Mouse (Mus musculus) kidney, embryonic 16.5 days (tissue): ENCODE measurements around the gene Bcas3. TPM values are rescaled to one million over a fixed set of nuclear protein-coding genes. Genes with fewer than 3 reads are reported as not detected.

Experiments
- ATAC-seq: fragments of 200-750 bp; cut with Nextera tagmentation; 2 replicates; pipeline ENCODE4 v1.8.0; 2017; ENCODE audit warnings: moderate TSS enrichment; ENCODE audit not compliant: low FRiP score, low TSS enrichment
- H3K27ac ChIP-seq: fragments of 300-500 bp; sonication (generic); 2 replicates; pipeline ENCODE4 v1.5.1; 2014; ENCODE audit warnings: low read length
- H3K27me3 ChIP-seq: fragments of 300-500 bp; sonication (generic); 2 replicates; pipeline ENCODE4 v1.6.1; 2014; ENCODE audit warnings: low read length, control low read depth, mixed read lengths; ENCODE audit not compliant: insufficient read depth
- H3K36me3 ChIP-seq: fragments of 300-500 bp; sonication (generic); 2 replicates; pipeline ENCODE4 v1.6.1; 2014; ENCODE audit warnings: low read length, control low read depth, mixed read lengths; ENCODE audit not compliant: insufficient read depth
- H3K4me1 ChIP-seq: fragments of 300-500 bp; sonication (generic); 2 replicates; pipeline ENCODE4 v1.6.1; 2014; ENCODE audit warnings: low read length, control low read depth, mixed read lengths; ENCODE audit not compliant: insufficient read depth
- H3K4me2 ChIP-seq: fragments of 300-500 bp; sonication (generic); replicated peaks from 2 replicates; pipeline ENCODE4 v1.6.1; 2014; ENCODE audit warnings: low read depth, low read length
- H3K4me3 ChIP-seq: fragments of 300-500 bp; sonication (generic); 2 replicates; pipeline ENCODE4 v1.5.1; 2014; ENCODE audit warnings: mild to moderate bottlenecking, low read length
- H3K9ac ChIP-seq: fragments of 300-500 bp; sonication (generic); replicated peaks from 2 replicates; pipeline ENCODE4 v1.6.1; 2014; ENCODE audit warnings: low read length
- H3K9me3 ChIP-seq: fragments of 300-500 bp; sonication (generic); 2 replicates; pipeline ENCODE4 v1.6.1; 2016; ENCODE audit warnings: low read length, control low read depth
- WGBS: fragments of 180-500 bp; shearing (Covaris S2); extraction: QIAGEN DNeasy Blood & Tissue Kit; methylation state at CpG from one replicate; pipeline ENCODE4 v1.1.7; 2014; 5-methylcytosine and 5-hydroxymethylcytosine counted together
- polyA plus RNA-seq: library from polyadenylated mRNA; unstranded; fragments of >200 nt; fragmentation: Nextera tagmentation; extraction: Ambion mirVana; gene quantifications from 2 replicates; pipeline ENCODE4 v1.2.1, GENCODE M21; 2015

Bcas3 gene
- polyA plus RNA-seq, 1 experiment from 2014 or later: 34.7 TPM

DNA sequence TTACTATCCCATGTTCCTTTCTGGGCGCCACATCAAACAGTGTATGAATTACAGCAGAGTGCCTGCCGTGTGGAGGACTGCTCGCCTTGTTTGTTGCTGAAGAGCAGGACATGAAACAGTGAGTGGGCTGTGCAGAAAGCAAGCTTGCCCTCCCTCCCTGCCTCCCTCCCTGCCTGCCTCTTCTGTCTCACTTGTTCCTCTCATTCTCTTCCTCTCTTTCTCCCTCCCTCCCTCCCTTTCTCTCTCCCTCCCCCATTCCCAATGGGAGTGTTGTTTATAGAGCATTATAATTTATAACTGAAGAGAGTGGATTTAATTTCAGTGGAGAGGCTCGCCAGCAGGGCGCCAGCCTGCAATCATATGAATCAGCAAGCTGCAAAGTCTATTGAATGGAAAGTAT lies 287.7 kb downstream of the Bcas3 start:
- Histone ChIP-seq H3K27ac (peak overlapping the region; percentile 65), H3K36me3 (no peaks in the 10 kb centered on the region), H3K4me2 (peak overlapping the region; percentile 39), H3K4me1 (peaks cover 50% of the 10 kb centered on the region), H3K9ac (peak overlapping the region; percentile 42; the same call in 1 of the 2 replicates), H3K27me3 (peaks cover 6% of the 10 kb centered on the region), H3K4me3 (peak overlapping the region; percentile 7; the same call in 1 of the 2 replicates), H3K9me3 (no peaks in the 10 kb centered on the region)
- 11% methylated on average over 5 of the region's 5 CpGs for WGBS
- peak; percentile 77 for ATAC-seq

DNA sequence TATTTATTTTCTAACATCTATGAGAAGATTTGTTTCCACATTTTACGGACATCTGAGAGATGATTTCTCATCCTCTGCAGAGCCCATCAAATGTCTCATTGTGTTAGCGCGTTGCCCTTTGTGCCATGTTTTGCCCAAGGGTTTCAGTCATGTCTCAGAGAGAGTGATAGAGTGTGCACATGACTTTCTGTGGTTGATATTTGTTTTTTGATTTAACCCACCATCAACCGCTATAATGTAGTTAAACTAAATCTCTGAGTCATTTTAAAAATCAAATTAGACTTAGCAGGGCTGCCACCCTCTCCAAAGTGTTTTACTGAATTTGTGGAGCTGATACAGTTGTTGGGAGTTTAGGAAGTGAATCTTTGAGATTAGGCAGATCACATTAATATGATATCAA lies 288.5 kb downstream of the Bcas3 start:
- Histone ChIP-seq H3K4me2 (no peak overlapping the region), H3K9me3 (no peaks in the 10 kb centered on the region), H3K27ac (peak overlapping the region; percentile 57; the same call in 1 of the 2 replicates), H3K4me1 (peaks cover 50% of the 10 kb centered on the region), H3K4me3 (no peak overlapping the region), H3K36me3 (no peaks in the 10 kb centered on the region), H3K27me3 (peaks cover 6% of the 10 kb centered on the region), H3K9ac (no peak overlapping the region)
- 78% methylated on average over 4 of the region's 4 CpGs for WGBS
- no peak for ATAC-seq

DNA sequence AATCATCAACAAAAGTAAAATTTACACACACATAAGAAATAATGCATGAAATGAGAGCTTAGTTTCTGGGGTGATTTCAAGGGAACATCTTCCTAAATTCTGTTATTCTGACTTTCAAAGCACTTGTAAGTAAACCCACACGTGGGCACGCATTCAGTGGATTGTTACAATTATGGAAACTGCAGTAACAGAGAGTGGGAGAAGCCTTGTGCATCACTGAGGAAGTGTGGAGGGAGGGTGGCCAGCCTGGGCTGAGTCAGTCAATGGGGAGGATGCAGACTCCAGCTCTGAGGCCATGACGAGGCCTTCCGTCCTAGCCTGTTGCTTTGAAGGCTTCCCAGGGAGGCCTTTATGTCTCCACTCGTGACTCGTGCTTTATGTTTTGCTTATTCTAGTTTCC lies 289.6 kb downstream of the Bcas3 start:
- Histone ChIP-seq H3K9me3 (no peaks in the 10 kb centered on the region), H3K36me3 (no peaks in the 10 kb centered on the region), H3K4me2 (no peak overlapping the region), H3K9ac (0 out of 2 replicates have a peak overlapping the region, but pooled peaks have one; percentile 27), H3K4me1 (peaks cover 50% of the 10 kb centered on the region), H3K27me3 (peaks cover 15% of the 10 kb centered on the region), H3K27ac (peak overlapping the region; percentile 63), H3K4me3 (no peak overlapping the region)
- WGBS: 59% methylated on average over 6 of the region's 6 CpGs
- ATAC-seq: no peak

DNA sequence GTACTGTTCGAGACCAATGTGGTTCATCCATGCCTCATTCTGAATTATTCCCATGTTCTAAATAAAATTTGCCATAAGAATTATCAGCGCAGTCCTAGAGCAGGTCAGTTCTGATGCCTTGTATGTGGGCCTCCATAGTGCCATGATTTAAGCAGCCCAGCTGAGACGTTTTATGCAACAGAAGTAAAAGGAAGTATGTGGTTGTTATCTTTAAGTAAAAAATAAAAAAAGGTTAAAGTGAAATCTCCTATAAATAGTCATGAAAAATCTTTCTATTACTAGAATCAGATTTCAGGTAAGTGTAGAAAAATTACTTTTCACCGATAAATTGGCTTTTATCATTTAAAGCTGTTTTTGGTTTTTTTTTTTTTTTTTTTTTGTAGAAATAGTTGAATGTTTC lies 290.1 kb downstream of the Bcas3 start:
- no peak overlapping the region for H3K9ac ChIP-seq
- H3K27ac ChIP-seq: peak overlapping the region; percentile 63
- no peaks in the 10 kb centered on the region for H3K9me3 ChIP-seq
- peaks cover 50% of the 10 kb centered on the region for H3K4me1 ChIP-seq
- no peak overlapping the region for H3K4me3 ChIP-seq
- no peak overlapping the region for H3K4me2 ChIP-seq
- 85% methylated on average over 4 of the region's 4 CpGs for WGBS
- H3K36me3 ChIP-seq: no peaks in the 10 kb centered on the region
- no peak for ATAC-seq
- H3K27me3 ChIP-seq: peaks cover 19% of the 10 kb centered on the region

GRCm38 (mm10) chr11:85643479-85644000 lies 290.6 kb downstream of the Bcas3 start:
- Histone ChIP-seq H3K4me1 (peaks cover 45% of the 10 kb centered on the region), H3K4me2 (0 out of 2 replicates have a peak overlapping the region, but pooled peaks have one; percentile 8)
- WGBS: 58% methylated on average over 10 of the region's 10 CpGs

DNA sequence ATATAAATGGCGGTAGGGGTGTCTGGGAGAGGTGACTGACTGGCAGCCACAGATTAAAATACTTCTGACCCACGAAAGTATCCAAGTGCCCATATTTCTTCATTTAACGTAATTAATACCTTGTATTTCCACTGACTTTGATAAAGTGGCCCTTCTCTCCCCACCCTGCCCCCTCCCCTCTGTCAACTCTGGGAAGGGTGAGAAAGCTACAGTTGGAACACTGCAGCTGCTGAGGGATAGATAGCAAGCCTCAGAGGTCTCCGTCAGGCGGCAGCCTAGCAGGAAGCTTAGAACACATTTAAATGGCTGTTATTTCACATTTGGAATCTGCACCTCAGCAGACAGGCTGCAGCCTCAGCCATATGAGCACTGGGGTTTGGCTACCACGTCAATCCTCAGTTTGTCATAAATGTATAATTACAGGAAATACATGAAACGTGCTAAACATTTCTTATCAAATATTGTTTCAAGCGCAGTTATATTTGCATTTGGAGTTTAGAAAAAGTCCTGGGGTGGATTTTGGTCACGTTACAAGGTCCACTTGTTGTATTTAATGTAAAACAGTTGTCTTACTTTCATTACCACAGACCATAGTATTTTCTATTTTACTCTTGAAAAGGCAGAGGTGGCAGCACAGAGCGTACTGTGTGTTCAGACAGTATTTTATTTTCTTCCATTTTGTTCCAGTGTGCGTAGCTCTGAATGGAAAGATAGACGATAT lies 291.2 kb downstream of the Bcas3 start:
- Histone ChIP-seq H3K9ac (no peak overlapping the region; the same call in 1 of the 2 replicates), H3K4me2 (no peak overlapping the region), H3K4me1 (peaks cover 44% of the 10 kb centered on the region), H3K27me3 (peaks cover 25% of the 10 kb centered on the region), H3K4me3 (no peak overlapping the region), H3K27ac (peak overlapping the region; percentile 70), H3K36me3 (no peaks in the 10 kb centered on the region), H3K9me3 (no peaks in the 10 kb centered on the region)
- no peak for ATAC-seq
- 43% methylated on average over 12 of the region's 12 CpGs for WGBS

More at GRCm38 (mm10) chr11:85643479-85644000, 290.6 kb downstream of the Bcas3 start:
- Histone ChIP-seq H3K27ac (peak overlapping the region; percentile 70), H3K9me3 (no peaks in the 10 kb centered on the region), H3K9ac (no peak overlapping the region; the same call in 1 of the 2 replicates), H3K4me3 (no peak overlapping the region), H3K36me3 (no peaks in the 10 kb centered on the region), H3K27me3 (peaks cover 24% of the 10 kb centered on the region)
- no peak for ATAC-seq

DNA sequence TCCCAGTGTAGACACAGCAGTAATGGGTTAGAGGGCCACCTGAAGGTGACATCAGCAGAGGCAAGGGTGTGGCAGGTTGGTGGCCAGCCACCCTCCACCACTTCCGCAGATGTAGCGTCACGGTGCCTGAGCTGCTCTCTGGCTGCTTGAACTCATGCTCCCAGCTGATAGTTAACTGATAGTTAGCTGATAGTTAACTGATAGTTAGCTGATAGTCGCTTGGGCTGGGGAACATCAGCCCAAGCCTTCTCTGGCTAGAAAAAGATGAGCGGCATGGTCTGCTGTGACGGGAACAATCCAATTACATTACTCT lies 291.7 kb downstream of the Bcas3 start:
- Histone ChIP-seq H3K27ac (peak overlapping the region; percentile 9; the same call in 1 of the 2 replicates), H3K9me3 (no peaks in the 10 kb centered on the region), H3K27me3 (peaks cover 23% of the 10 kb centered on the region), H3K4me3 (no peak overlapping the region), H3K9ac (no peak overlapping the region), H3K36me3 (no peaks in the 10 kb centered on the region), H3K4me2 (no peak overlapping the region), H3K4me1 (peaks cover 45% of the 10 kb centered on the region)
- no peak for ATAC-seq
- WGBS: 65% methylated on average over 6 of the region's 6 CpGs

GRCm38 (mm10) chr11:85645152-85645835 lies 292.3 kb downstream of the Bcas3 start:
- Histone ChIP-seq H3K4me2 (no peak overlapping the region), H3K4me1 (peaks cover 39% of the 10 kb centered on the region), H3K27me3 (peaks cover 24% of the 10 kb centered on the region), H3K9ac (no peak overlapping the region), H3K9me3 (no peaks in the 10 kb centered on the region), H3K4me3 (no peak overlapping the region), H3K27ac (no peak overlapping the region), H3K36me3 (no peaks in the 10 kb centered on the region)
- WGBS: 63% methylated on average over 7 of the region's 7 CpGs
- no peak for ATAC-seq

DNA sequence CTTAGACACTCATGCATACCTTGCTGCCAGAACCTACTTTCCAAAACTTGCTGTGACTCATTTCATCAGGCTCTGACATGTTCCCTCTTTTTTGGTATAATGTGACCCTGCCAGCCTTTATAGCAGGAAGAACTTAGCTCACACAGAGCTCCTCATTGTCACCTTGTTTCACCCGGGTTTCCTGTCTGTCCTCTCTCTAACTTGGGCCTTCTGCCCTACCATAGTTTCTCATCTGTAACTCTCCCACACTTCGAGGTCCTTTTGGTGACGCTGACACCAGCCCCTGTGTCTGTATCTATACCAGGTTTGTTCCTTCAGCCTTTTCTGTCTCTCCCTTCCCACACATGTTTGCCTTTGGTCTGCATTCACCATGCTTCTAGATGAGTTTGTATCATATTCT lies 295.9 kb downstream of the Bcas3 start:
- Histone ChIP-seq H3K9me3 (no peaks in the 10 kb centered on the region), H3K27me3 (peaks cover 30% of the 10 kb centered on the region), H3K9ac (no peak overlapping the region), H3K4me3 (no peak overlapping the region), H3K27ac (peak overlapping the region; percentile 78), H3K4me2 (no peak overlapping the region), H3K4me1 (peaks cover 22% of the 10 kb centered on the region), H3K36me3 (no peaks in the 10 kb centered on the region)
- WGBS: 22% methylated on average over 3 of the region's 3 CpGs
- no peak for ATAC-seq

- Histone ChIP-seq H3K9ac (no peak overlapping the region), H3K4me3 (no peak overlapping the region), H3K4me2 (no peak overlapping the region), H3K36me3 (no peaks in the 10 kb centered on the region), H3K27me3 (peaks cover 30% of the 10 kb centered on the region), H3K4me1 (peaks cover 17% of the 10 kb centered on the region), H3K27ac (no peak overlapping the region), H3K9me3 (no peaks in the 10 kb centered on the region)
- 34% methylated on average over 9 of the region's 9 CpGs for WGBS
- ATAC-seq: peak; percentile 81
Observed at GRCm38 (mm10) chr11:85649373-85649772, 296.4 kb downstream of the Bcas3 start.
